Mouse (Mus musculus) lung, postnatal 14 days (tissue): ENCODE results near the gene Zfp445.

Source experiments
- DNase-seq: peaks from one replicate; pipeline ENCODE4 v3.0.0; 2021

Zfp445 gene

GRCm38 (mm10) chr9:122829826-122830380 lies 35.9 kb downstream of the Zfp445 start:
- DNase-seq, result no peak

- no peak for DNase-seq
Measured at GRCm38 (mm10) chr9:122826743-122827142, 39.1 kb downstream of the Zfp445 start.

GRCm38 (mm10) chr9:122823374-122824017 lies 42.3 kb downstream of the Zfp445 start:
- DNase-seq, result no peak

DNA sequence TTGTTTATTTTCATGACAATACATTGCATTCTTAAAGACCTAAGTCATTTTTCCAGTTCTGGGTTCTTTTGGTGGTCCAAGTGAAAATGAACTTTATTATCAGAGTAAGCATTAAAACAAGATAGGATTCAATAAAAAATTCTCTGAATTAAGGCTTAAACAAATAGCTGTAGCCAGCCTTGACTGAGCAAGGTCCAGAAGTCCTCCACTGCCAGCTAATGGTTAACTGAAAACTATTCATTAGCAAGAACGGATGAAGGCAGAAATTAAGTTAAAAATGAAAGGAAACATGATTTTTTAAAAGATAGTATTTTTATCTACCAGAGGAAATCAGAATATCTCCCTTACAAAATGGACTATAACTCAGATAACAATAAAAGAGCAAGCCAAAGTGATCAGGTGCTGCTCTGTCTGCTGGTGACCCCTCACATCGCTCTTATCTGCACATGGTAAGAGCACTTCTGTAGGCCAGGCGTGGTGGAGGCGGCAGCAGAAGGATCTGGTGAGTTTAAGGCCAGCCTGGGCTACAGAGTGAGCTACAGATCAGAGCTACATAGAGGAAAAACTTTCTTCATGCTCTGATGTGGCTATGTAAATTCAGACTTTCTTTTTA lies 50.5 kb downstream of the Zfp445 start:
- no peak for DNase-seq

GRCm38 (mm10) chr9:122814775-122815174 lies 51.0 kb downstream of the Zfp445 start:
- no peak for DNase-seq

- no peak for DNase-seq
Measured at GRCm38 (mm10) chr9:122812386-122812785, 53.4 kb downstream of the Zfp445 start.

GRCm38 (mm10) chr9:122810212-122810611 lies 55.6 kb downstream of the Zfp445 start:
- DNase-seq, result no peak

- no peak for DNase-seq
Measured at GRCm38 (mm10) chr9:122807186-122807585, 58.6 kb downstream of the Zfp445 start.

DNA sequence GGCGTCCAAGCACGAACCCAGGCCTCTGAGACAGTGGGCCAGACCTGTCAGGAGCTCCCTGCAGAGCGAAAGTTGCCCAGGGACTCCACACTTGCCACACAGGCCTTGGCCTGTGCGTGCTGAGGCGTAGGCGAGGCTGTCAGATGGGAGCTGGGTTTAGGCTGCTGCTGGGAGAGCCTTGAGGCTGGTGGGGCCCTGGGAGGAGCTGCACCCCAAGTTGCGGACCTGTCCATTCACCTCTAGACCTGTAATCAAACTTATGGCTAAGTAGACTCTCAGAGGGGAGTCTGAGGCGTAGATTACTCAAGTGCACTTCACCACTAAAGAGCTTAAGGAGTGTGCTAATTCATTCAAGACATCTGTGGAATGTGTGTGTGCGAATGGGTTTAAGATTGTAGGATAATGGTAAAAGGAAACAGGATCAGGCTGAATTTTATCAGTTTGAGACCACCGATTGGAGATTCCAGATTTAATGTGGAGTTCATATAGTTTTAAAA lies 59.9 kb downstream of the Zfp445 start:
- DNase-seq, result no peak

DNA sequence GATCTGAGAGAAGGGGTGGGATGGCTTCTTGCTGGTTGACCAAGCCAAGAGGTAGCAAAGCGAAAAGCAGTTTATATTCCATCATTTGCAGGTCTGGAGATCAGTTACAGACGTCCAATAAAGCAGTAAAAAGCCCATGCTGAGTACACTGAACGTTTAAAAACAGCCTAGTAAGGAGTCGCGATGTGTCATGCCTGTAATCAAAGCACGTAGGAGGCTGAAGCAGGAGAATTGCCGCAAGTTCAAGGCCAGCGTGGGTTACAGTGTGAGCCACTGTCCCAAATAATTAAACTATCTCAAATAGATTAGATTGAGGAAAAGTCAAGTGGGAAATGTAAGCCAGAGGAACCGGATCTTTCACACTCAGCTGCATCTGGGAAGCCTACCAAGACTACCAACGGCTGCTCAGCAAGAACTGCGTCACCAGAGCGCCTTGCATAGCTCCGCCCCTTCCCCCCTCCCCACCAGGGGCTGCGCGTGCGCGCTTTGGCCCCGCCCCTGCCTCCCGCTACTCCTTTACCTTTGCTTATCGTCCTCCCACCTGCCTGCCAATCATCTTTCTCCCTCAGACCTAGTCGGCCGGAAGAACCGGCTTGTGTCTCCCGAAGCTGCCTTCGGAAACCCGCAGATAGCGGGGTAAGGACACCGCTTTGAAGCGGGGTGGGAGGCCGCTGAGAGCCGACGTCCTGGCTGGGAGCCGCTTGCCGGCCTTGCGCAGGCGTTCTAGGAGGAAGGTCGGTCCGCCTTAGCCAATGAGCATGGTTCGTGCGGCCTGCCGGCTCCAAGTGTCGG lies 60.6 kb downstream of the Zfp445 start, which contains the start of gene Tcaim:
Tcaim (plus strand) TSS at position 487 of the 792 bp plus-strand sequence.
- DNase-seq, result peak; percentile 93
